Comparison of ENCODE assay signal across 27 mouse cellular contexts in genomic region chr9:107347586-107348183, GRCm38 (mm10). TPM values are rescaled to one million over a fixed set of nuclear protein-coding genes. Genes with fewer than 3 reads are reported as not detected.
DNase-seq lines count a peak whose midpoint lies in the region; ATAC-seq and TF ChIP-seq lines count a peak whose summit lies in the region.
"Had no signal": no experiment of that assay in that cellular context is flagged by ENCODE, and none has a peak within 500 bp of the region (broad histone marks: within the 10 kb centered on the region; RNA-seq: fewer than 3 reads in every experiment).

No protein-coding gene starts in this region.

- intact Hi-C loops in gastrocnemius, adult 2 months (cut with DNase I): no loop called here
- intact Hi-C loops in gastrocnemius, postnatal 14 days (cut with DNase I; ENCODE audit: low total_unique reads): no loop called here

- H3K4me1 ChIP-seq in kidney, postnatal 0 days (replicated peaks; ENCODE audit: insufficient read depth, low read length): no peaks in the 10 kb centered on the region
- peaks cover 70% of the 10 kb centered on the region for H3K4me1 ChIP-seq in olfactory bulb, adult 2 months (ENCODE audit: control insufficient read depth, insufficient read depth, low read length)
- H3K4me1 ChIP-seq: hindbrain, embryonic 15.5 days; intestine, embryonic 15.5 days; liver, embryonic 15.5 days; lung, embryonic 15.5 days had no signal

- WGBS in kidney, postnatal 0 days: 51% methylated on average over 9 of the region's 9 CpGs
- 75% methylated on average over 9 of the region's 9 CpGs for WGBS in olfactory bulb, adult 2 months

- H3K9ac ChIP-seq in kidney, postnatal 0 days (ENCODE audit: low read depth, low read length): 0 out of 2 replicates have a peak overlapping the region, but pooled peaks have one; percentile 31
- H3K9ac ChIP-seq: hindbrain, embryonic 15.5 days; intestine, embryonic 15.5 days; liver, embryonic 15.5 days; lung, embryonic 15.5 days; midbrain, embryonic 13.5 days had no signal

- no peak for TF ChIP-seq CTCF in gastrocnemius, adult 2 months (IDR thresholded peaks at IDR 0.05)
- no peak for TF ChIP-seq CTCF in kidney, postnatal 0 days (IDR thresholded peaks at IDR 0.05; ENCODE audit: low read depth)
- no peak for TF ChIP-seq CTCF in olfactory bulb, adult 2 months (IDR thresholded peaks at IDR 0.05; ENCODE audit: insufficient read depth, low read depth, low read length)

- H3K27ac ChIP-seq in gastrocnemius, adult 2 months: peak overlapping the region; percentile 75
- H3K27ac ChIP-seq in kidney, postnatal 0 days: no peak overlapping the region
- peak overlapping the region; percentile 91 for H3K27ac ChIP-seq in olfactory bulb, adult 2 months (ENCODE audit: insufficient read depth, low read depth, low read length)
- H3K27ac ChIP-seq: forebrain, embryonic 10.5 days; hindbrain, embryonic 15.5 days; intestine, embryonic 15.5 days; layer of hippocampus, adult 2 months; liver, embryonic 15.5 days; lung, embryonic 15.5 days; midbrain, embryonic 13.5 days had no signal

- ATAC-seq in kidney, postnatal 0 days (replicated peaks; ENCODE audit: low FRiP score, low read depth): no peak
- ATAC-seq: forebrain, embryonic 16.5 days; intestine, embryonic 15.5 days; midbrain, embryonic 13.5 days had no signal

- H3K27me3 ChIP-seq in kidney, postnatal 0 days (ENCODE audit: insufficient read depth, low read length): no peaks in the 10 kb centered on the region
- H3K27me3 ChIP-seq: midbrain, embryonic 13.5 days had no signal

- no peak overlapping the region for H3K4me2 ChIP-seq in kidney, postnatal 0 days (ENCODE audit: low read length)
- H3K4me2 ChIP-seq: hindbrain, embryonic 15.5 days; intestine, embryonic 15.5 days; liver, embryonic 15.5 days; lung, embryonic 15.5 days; midbrain, embryonic 13.5 days had no signal

- no peak for TF ChIP-seq POLR2A in olfactory bulb, adult 2 months (IDR thresholded peaks at IDR 0.05; ENCODE audit: insufficient read depth, low read depth, low read length)

- peak overlapping the region; percentile 36 for H3K4me3 ChIP-seq in gastrocnemius, adult 2 months
- H3K4me3 ChIP-seq in kidney, postnatal 0 days (replicated peaks; ENCODE audit: low read depth, low read length): no peak overlapping the region
- no peak overlapping the region for H3K4me3 ChIP-seq in olfactory bulb, adult 2 months (ENCODE audit: insufficient read depth, low read depth, low read length)
- H3K4me3 ChIP-seq: forebrain, embryonic 10.5 days; hindbrain, embryonic 15.5 days; intestine, embryonic 15.5 days; layer of hippocampus, adult 2 months; liver, embryonic 15.5 days; lung, embryonic 15.5 days; megakaryocyte, embryonic 14.5 days; midbrain, embryonic 13.5 days had no signal

- no peaks in the 10 kb centered on the region for H3K36me3 ChIP-seq in kidney, postnatal 0 days (ENCODE audit: insufficient read depth, low read length)
- H3K36me3 ChIP-seq: forebrain, embryonic 10.5 days; hindbrain, embryonic 15.5 days; intestine, embryonic 15.5 days; liver, embryonic 15.5 days; lung, embryonic 15.5 days; midbrain, embryonic 13.5 days had no signal

- peak; percentile 67 for DNase-seq in cerebellum, adult 11-12 months
- DNase-seq in cerebellum, adult 11 months: no peak
- DNase-seq in gastrocnemius, adult 2 months: peak; percentile 72
- DNase-seq in gastrocnemius, postnatal 14 days: no peak
- DNase-seq in kidney, postnatal 0 days (ENCODE audit: low spot score): no peak
- DNase-seq in kidney, postnatal 10 days: no peak
- DNase-seq in adrenal gland, adult 2 months: no peak
- DNase-seq: adrenal gland, postnatal 14 days; heart, postnatal 4 days; kidney, adult 8-10 months; kidney, postnatal 25 days; liver; lung, postnatal 36 days; retina, postnatal 1 day; right cerebral cortex, postnatal 25 days; thymus, postnatal 14 days had no signal

- no peaks in the 10 kb centered on the region for H3K9me3 ChIP-seq in kidney, postnatal 0 days (replicated peaks; ENCODE audit: low read length)
- H3K9me3 ChIP-seq: forebrain, embryonic 10.5 days; hindbrain, embryonic 15.5 days; intestine, embryonic 15.5 days; liver, embryonic 15.5 days; lung, embryonic 15.5 days; megakaryocyte, embryonic 14.5 days; midbrain, embryonic 13.5 days had no signal

RNA-seq across cellular contexts. Expression of gene 6430571L13Rik, which starts 7.3 kb away (rescaled TPM):
- total RNA-seq in gastrocnemius, adult 2 months (2021): 10 to 100 TPM; 37.9 to 49.6 TPM
- total RNA-seq in gastrocnemius, postnatal 14 days (2021): 10 to 100 TPM; 41.9 to 49.8 TPM
- 2.0 and 2.2 TPM in 2 replicates for polyA plus RNA-seq in kidney, postnatal 0 days (2015; fragmentation: Nextera tagmentation; extraction: Ambion mirVana)
- polyA plus RNA-seq in olfactory bulb, adult 2 months (2012; ENCODE audit: insufficient read depth, insufficient read length, low replicate concordance, missing spikeins): not detected in 2 replicates
- 1 to 10 TPM in 1 of 2 experiments, under 1 TPM in 1; 0.69 to 1.9 TPM for total RNA-seq in adrenal gland, adult 2 months (2021)
- polyA plus RNA-seq in adrenal gland, adult 2 months (2012; rRNA removed): 1.3 and 1.4 TPM in 2 replicates
- total RNA-seq: granulocyte monocyte progenitor cell, adult 5-6 weeks had no signal

RNA-seq across cellular contexts. Expression of gene Hemk1, which starts 9.5 kb away (rescaled TPM):
- 10 to 100 TPM; 11.6 to 14.4 TPM for total RNA-seq in gastrocnemius, adult 2 months (2021)
- 10 to 100 TPM; 12.0 to 13.2 TPM for total RNA-seq in gastrocnemius, postnatal 14 days (2021)
- polyA plus RNA-seq in kidney, postnatal 0 days (2015; fragmentation: Nextera tagmentation; extraction: Ambion mirVana): 10.1 and 11.5 TPM in 2 replicates
- not detected in 2 replicates for polyA plus RNA-seq in olfactory bulb, adult 2 months (2012; ENCODE audit: insufficient read depth, insufficient read length, low replicate concordance, missing spikeins)
- 10 to 100 TPM; 17.5 to 17.7 TPM for total RNA-seq in adrenal gland, adult 2 months (2021)
- 23.5 and 25.5 TPM in 2 replicates for polyA plus RNA-seq in adrenal gland, adult 2 months (2012; rRNA removed)

RNA-seq across cellular contexts. Expression of gene Cacna2d2, which starts 51.7 kb away (rescaled TPM):
- total RNA-seq in gastrocnemius, adult 2 months (2021): under 1 TPM; 0.28 to 0.73 TPM
- total RNA-seq in gastrocnemius, postnatal 14 days (2021): 1 to 10 TPM in 1 of 2 experiments, under 1 TPM in 1; 0.78 to 1.0 TPM
- polyA plus RNA-seq in kidney, postnatal 0 days (2015; fragmentation: Nextera tagmentation; extraction: Ambion mirVana): 0.64 TPM in 2 replicates
- not detected in 2 replicates for polyA plus RNA-seq in olfactory bulb, adult 2 months (2012; ENCODE audit: insufficient read depth, insufficient read length, low replicate concordance, missing spikeins)
- 1 to 10 TPM; 6.9 to 7.1 TPM for total RNA-seq in adrenal gland, adult 2 months (2021)
- polyA plus RNA-seq in adrenal gland, adult 2 months (2012; rRNA removed): 12.1 and 14.7 TPM in 2 replicates

RNA-seq across cellular contexts. Expression of gene Cish, which starts 51.9 kb away (rescaled TPM):
- total RNA-seq in gastrocnemius, adult 2 months (2021): 100 to 1,000 TPM in 1 of 2 experiments, 10 to 100 TPM in 1; 25.7 to 113 TPM
- 10 to 100 TPM; 17.2 to 23.8 TPM for total RNA-seq in gastrocnemius, postnatal 14 days (2021)
- polyA plus RNA-seq in kidney, postnatal 0 days (2015; fragmentation: Nextera tagmentation; extraction: Ambion mirVana): 26.2 and 30.5 TPM in 2 replicates
- not detected in 2 replicates for polyA plus RNA-seq in olfactory bulb, adult 2 months (2012; ENCODE audit: insufficient read depth, insufficient read length, low replicate concordance, missing spikeins)
- total RNA-seq in adrenal gland, adult 2 months (2021): 10 to 100 TPM; 13.9 to 18.6 TPM
- polyA plus RNA-seq in adrenal gland, adult 2 months (2012; rRNA removed): 33.3 and 34.8 TPM in 2 replicates

RNA-seq across cellular contexts. Expression of gene Mapkapk3, which starts 58.0 kb away (rescaled TPM):
- total RNA-seq in gastrocnemius, adult 2 months (2021): 10 to 100 TPM; 32.6 to 48.1 TPM
- total RNA-seq in gastrocnemius, postnatal 14 days (2021): 10 to 100 TPM; 14.6 to 15.9 TPM
- polyA plus RNA-seq in kidney, postnatal 0 days (2015; fragmentation: Nextera tagmentation; extraction: Ambion mirVana): 13.4 and 14.0 TPM in 2 replicates
- not detected in 2 replicates for polyA plus RNA-seq in olfactory bulb, adult 2 months (2012; ENCODE audit: insufficient read depth, insufficient read length, low replicate concordance, missing spikeins)
- total RNA-seq in adrenal gland, adult 2 months (2021): 10 to 100 TPM; 27.9 to 69.9 TPM
- polyA plus RNA-seq in adrenal gland, adult 2 months (2012; rRNA removed): 30.9 and 41.7 TPM in 2 replicates

Comparison
In these comparisons a context has a peak if more than half of its experiments do, and no peak if none do; other contexts are left out.
1. DNase-seq: peak in cerebellum, adult 11-12 months (single experiment) and gastrocnemius, adult 2 months (single experiment); none in cerebellum, adult 11 months (single experiment), gastrocnemius, postnatal 14 days (single experiment), kidney, postnatal 0 days (single experiment), kidney, postnatal 10 days (single experiment) and adrenal gland, adult 2 months (single experiment).
2. RNA of gene 6430571L13Rik, which starts 7.3 kb away (total RNA-seq): 41.9 to 49.8 TPM in gastrocnemius, postnatal 14 days and 37.9 to 49.6 TPM in gastrocnemius, adult 2 months; 0.69 to 1.9 TPM in adrenal gland, adult 2 months; every median in the first group is over 10 times any median in the second.